Mouse (Mus musculus) midbrain, embryonic 11.5 days (tissue): ENCODE results near the gene Stk26. TPM values are rescaled to one million over a fixed set of nuclear protein-coding genes. Genes with fewer than 3 reads are reported as not detected.

Experiments
- ATAC-seq: fragments of 200-750 bp; cut with Nextera tagmentation; 2 replicates; pipeline ENCODE4 v1.8.0; 2017; ENCODE audit warnings: moderate TSS enrichment, moderate library complexity; ENCODE audit not compliant: low FRiP score
- DNase-seq: peaks from one replicate; pipeline ENCODE4 v3.0.0; 2015; ENCODE audit warnings: low spot score; ENCODE audit errors: missing footprints
- H3K27ac ChIP-seq: fragments of 300-500 bp; sonication (generic); 2 replicates; pipeline ENCODE4 v1.5.1; 2014; ENCODE audit warnings: low read depth, low read length
- H3K27me3 ChIP-seq: fragments of 300-500 bp; sonication (generic); 2 replicates; pipeline ENCODE4 v1.6.1; 2014; ENCODE audit warnings: mild to moderate bottlenecking, low read length, moderate library complexity, mixed read lengths; ENCODE audit not compliant: control insufficient read depth, insufficient read depth
- H3K36me3 ChIP-seq: fragments of 300-500 bp; sonication (generic); 2 replicates; pipeline ENCODE4 v1.6.1; 2014; ENCODE audit warnings: mild to moderate bottlenecking, low read length, moderate library complexity, mixed read lengths; ENCODE audit not compliant: control insufficient read depth, insufficient read depth
- H3K4me1 ChIP-seq: fragments of 300-500 bp; sonication (generic); 2 replicates; pipeline ENCODE4 v1.6.1; 2014; ENCODE audit warnings: low read length; ENCODE audit not compliant: control insufficient read depth, insufficient read depth
- H3K4me2 ChIP-seq: fragments of 300-500 bp; sonication (generic); 2 replicates; pipeline ENCODE4 v1.6.1; 2014; ENCODE audit warnings: mild to moderate bottlenecking, moderate library complexity
- H3K4me3 ChIP-seq: fragments of 300-500 bp; sonication (generic); 2 replicates; pipeline ENCODE4 v1.5.1; 2014; ENCODE audit warnings: low read depth, low read length
- H3K9ac ChIP-seq: fragments of 300-500 bp; sonication (generic); 2 replicates; pipeline ENCODE4 v1.6.1; 2014; ENCODE audit warnings: low read length
- H3K9me3 ChIP-seq: fragments of 300-500 bp; sonication (generic); 2 replicates; pipeline ENCODE4 v1.6.1; 2016; ENCODE audit warnings: low read length; ENCODE audit not compliant: control insufficient read depth
- WGBS: fragments of 180-500 bp; shearing (Covaris S2); extraction: QIAGEN DNeasy Blood & Tissue Kit; methylation state at CpG from one replicate; pipeline ENCODE4 v1.1.7; 2014; 5-methylcytosine and 5-hydroxymethylcytosine counted together
- polyA plus RNA-seq: library from polyadenylated mRNA; unstranded; fragments of >200 nt; fragmentation: Nextera tagmentation; extraction: Ambion mirVana; gene quantifications from 2 replicates; pipeline ENCODE4 v1.2.1, GENCODE M21; 2014

Gene Stk26
- polyA plus RNA-seq: 0.51 and 0.68 TPM in 2 replicates

DNA sequence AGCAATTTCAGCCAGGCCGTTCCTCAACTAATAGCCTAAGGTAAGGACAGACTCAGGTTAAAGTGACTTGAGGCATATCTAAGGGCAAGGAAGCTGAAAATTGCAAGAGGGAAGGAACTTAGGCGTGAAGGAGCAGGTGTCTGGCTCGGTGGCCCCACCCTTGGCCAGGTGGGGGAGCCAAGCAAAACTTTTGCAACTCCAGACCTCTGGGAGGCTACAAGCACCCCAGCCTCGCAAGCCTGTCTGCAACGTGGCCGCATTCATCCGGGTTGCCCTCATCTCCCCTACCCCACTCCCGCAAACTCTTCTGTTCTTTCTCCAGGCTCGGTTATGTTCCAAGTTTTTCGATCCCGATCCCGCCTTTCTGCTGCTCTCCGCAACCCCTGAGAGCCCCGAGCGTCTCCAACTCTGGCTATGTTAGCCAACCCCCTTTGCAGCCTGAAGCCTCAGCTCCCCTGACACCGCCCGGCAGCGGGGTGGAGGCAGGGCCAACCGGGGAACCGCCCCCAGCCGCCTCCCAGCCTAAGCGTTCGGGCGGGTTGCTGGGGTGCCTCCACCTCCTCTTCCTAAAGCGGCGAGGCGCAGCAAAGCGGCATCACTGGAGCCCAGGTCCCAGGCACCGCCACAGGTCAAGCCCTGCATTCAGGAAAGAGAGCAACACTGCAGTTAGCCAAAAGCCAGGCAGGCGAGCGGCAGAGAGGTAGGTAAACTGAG is at the start of gene Stk26:
Gene Stk26, plus strand, starts transcription at position 201 of the 714 bp plus-strand sequence.
- Histone ChIP-seq H3K4me3 (peak within 1 kb of the TSS; percentile 36), H3K9me3 (no peaks in the 10 kb centered on the region), H3K36me3 (no peaks in the 10 kb centered on the region), H3K27me3 (peaks cover 4% of the 10 kb centered on the region), H3K4me1 (0 out of 2 replicates have a peak, but pooled peaks cover 2% of the 10 kb centered on the region), H3K27ac (no peak within 1 kb of the TSS), H3K4me2 (peak within 1 kb of the TSS; percentile 65), H3K9ac (0 out of 2 replicates have a peak within 1 kb of the TSS, but pooled peaks have one; percentile 30)
- ATAC-seq (peak; percentile 84), DNase-seq (peak; percentile 90)
- 18% methylated on average over 28 of the region's 31 CpGs for WGBS

DNA sequence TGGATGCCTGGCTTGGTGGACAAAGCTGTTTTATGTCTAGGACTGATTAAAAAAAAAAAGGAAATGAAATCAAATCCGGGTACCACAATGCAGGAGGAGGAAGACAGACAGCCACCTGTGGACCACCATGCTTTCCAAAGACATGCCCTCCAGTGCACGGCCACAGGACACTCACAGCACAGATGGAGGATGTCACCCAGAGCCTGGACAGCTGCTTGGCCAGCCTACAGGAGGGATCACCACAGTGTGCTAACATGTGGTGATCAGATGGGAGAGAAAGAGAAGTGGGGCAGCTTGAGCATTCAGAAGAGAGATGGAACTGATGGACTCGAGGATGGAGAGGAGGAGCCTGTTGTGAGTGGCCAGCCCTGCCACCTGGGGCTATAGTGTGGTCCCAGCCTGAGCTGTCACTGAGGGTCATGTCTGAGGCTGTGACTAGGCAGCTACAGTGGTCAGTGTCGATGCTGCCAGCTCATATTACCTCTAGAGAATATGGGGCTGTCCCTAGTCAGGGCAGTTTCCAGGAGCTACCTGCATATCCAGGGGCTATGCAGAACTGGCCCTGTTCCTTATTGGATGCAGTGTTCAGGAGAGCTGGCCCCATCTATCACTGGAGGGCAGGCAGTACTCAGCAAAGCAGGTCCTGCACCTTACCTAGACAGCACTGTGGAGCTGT is 47.7 kb upstream of the Stk26 start:
- Histone ChIP-seq H3K4me2 (no peak overlapping the region), H3K4me3 (no peak overlapping the region), H3K27ac (no peak overlapping the region), H3K9me3 (no peaks in the 10 kb centered on the region), H3K9ac (no peak overlapping the region), H3K36me3 (no peaks in the 10 kb centered on the region), H3K27me3 (peaks cover 26% of the 10 kb centered on the region), H3K4me1 (no peaks in the 10 kb centered on the region)
- DNase-seq (no peak), ATAC-seq (no peak)
- 53% methylated on average over 4 of the region's 4 CpGs for WGBS

DNA sequence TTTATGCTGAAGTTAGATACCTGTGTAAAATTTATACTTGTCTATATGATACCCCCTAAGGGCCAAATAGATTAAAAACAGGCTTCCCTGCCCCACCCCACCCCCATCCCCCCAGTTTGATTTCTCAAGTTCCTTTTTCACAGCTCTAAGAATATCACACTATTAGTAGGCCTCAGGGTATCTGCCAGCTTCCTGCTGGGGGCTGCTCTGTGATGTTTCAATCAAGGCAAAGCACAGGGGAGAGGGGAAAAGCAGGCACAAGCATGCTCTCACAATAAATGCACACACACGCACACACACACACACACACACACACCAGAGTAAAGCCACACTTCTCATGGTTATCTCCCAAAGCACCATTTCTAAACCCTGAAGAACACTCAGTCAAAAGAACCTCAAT is 43.0 kb upstream of the Stk26 start:
- H3K9me3 ChIP-seq: no peaks in the 10 kb centered on the region
- H3K4me2 ChIP-seq: no peak overlapping the region
- H3K27ac ChIP-seq: no peak overlapping the region
- no peak for DNase-seq
- no peak overlapping the region for H3K4me3 ChIP-seq
- peaks cover 5% of the 10 kb centered on the region; the same call in 1 of the 2 replicates for H3K4me1 ChIP-seq
- H3K36me3 ChIP-seq: no peaks in the 10 kb centered on the region
- H3K27me3 ChIP-seq: peaks cover 26% of the 10 kb centered on the region
- WGBS: 50% methylated on average over 1 of the region's 1 CpGs
- no peak for ATAC-seq
- no peak overlapping the region for H3K9ac ChIP-seq

DNA sequence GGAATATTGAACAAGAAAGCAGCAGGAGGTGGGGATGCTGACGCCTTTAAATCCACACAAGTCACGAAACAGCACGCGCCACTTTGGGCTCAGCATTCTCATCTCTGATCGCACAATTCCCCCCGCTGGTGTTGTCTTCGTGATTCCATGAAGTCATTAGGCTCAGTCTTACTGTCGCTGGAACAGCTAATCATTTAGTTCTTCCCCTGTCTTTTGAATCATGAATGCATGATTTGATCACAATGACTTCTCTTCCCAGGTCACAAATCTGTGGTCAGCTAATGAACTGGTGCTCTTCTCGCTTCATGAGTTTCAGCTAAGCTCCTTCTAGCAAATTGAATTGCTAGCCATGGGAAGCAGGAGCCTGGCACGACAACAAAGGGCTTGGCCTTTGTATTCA is 42.3 kb upstream of the Stk26 start:
- peak; percentile 38; the same call in 1 of the 2 replicates for ATAC-seq
- H3K4me2 ChIP-seq: no peak overlapping the region
- no peak overlapping the region for H3K27ac ChIP-seq
- H3K9ac ChIP-seq: no peak overlapping the region
- no peaks in the 10 kb centered on the region for H3K36me3 ChIP-seq
- peaks cover 5% of the 10 kb centered on the region; the same call in 1 of the 2 replicates for H3K4me1 ChIP-seq
- H3K4me3 ChIP-seq: no peak overlapping the region
- 36% methylated on average over 10 of the region's 10 CpGs for WGBS
- DNase-seq: no peak
- peaks cover 23% of the 10 kb centered on the region for H3K27me3 ChIP-seq
- no peaks in the 10 kb centered on the region for H3K9me3 ChIP-seq

DNA sequence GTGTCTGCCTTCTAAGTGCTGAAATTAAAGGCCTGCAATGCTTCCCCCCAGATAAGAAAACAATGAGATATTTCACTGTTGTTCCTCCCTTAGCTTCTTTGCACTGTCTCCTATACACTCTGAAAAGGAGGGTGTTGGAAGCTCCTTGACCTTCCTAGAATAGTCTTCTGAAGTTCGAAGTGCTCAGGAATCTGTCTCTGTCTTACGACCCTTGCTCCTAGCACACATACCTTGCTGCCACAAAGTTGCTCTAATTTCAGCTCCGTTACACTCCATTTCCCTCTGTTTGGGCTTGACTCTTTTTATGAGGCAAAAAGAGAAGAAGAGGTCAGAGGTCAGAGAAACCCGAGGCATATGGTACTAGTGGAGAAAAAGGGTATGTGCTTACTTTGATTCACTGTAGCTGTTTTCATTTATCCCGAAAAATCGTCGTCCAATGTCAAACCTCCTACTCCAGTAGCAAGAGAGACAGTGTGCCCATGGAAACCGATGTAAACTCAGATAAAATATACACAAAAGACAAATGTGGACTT is 41.1 kb upstream of the Stk26 start:
- Histone ChIP-seq H3K27me3 (peaks cover 17% of the 10 kb centered on the region), H3K9ac (no peak overlapping the region), H3K4me2 (no peak overlapping the region), H3K4me3 (no peak overlapping the region), H3K27ac (no peak overlapping the region), H3K4me1 (peaks cover 5% of the 10 kb centered on the region; the same call in 1 of the 2 replicates), H3K9me3 (no peaks in the 10 kb centered on the region), H3K36me3 (no peaks in the 10 kb centered on the region)
- DNase-seq (no peak), ATAC-seq (no peak)
- 54% methylated on average over 8 of the region's 8 CpGs for WGBS

DNA sequence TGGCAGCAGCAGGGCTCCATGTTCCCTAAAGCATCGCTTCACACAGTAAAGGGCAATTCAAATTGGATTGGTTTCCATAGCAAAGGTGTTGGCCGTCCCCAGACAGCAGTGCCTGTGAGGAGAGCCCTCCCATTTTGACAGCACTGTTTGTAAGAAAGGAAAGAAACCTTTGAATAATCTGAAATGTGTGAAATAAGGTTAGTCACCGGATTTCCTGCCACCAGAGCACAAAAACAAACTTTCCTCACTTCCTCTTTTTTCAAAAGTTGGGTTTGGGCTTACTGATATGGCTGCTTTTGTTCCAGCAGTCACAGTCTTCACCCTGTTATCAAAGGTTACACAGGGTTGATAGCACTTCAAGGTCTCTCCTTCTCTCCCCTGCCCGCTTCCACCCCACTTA is 35.2 kb upstream of the Stk26 start:
- H3K9ac ChIP-seq: no peak overlapping the region
- H3K4me1 ChIP-seq: no peaks in the 10 kb centered on the region
- H3K36me3 ChIP-seq: no peaks in the 10 kb centered on the region
- H3K4me2 ChIP-seq: no peak overlapping the region
- no peak for ATAC-seq
- H3K9me3 ChIP-seq: no peaks in the 10 kb centered on the region
- DNase-seq: no peak
- no peak overlapping the region for H3K27ac ChIP-seq
- peaks cover 3% of the 10 kb centered on the region for H3K27me3 ChIP-seq
- WGBS: 42% methylated on average over 4 of the region's 4 CpGs
- H3K4me3 ChIP-seq: no peak overlapping the region

DNA sequence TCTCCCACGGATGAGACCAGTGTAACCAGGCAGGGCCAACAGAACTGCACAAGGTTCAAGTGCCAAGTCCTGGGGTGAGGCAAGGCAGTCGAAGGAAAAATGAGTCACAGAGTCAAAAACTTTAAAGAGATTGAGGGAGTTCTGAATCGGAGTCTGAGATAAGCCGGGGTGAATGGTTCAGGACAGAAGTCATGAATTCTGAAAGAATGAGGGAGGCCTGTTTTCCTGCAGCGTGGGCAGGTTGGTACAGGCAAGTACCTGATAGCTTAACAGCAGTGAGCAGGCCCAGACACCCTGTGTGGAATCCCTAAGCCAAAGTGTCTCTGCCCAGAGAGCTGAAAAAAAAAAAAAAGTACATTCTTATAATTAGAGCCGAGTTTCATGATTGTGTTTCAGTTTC is 17.0 kb upstream of the Stk26 start:
- WGBS: 74% methylated on average over 6 of the region's 6 CpGs
- DNase-seq (no peak), ATAC-seq (no peak)
- no peaks in the 10 kb centered on the region; the same call in none of the 2 replicates for H3K27me3 ChIP-seq
- no peak overlapping the region for H3K27ac ChIP-seq
- H3K4me3 ChIP-seq: no peak overlapping the region
- no peaks in the 10 kb centered on the region for H3K9me3 ChIP-seq
- H3K4me2 ChIP-seq: no peak overlapping the region
- no peak overlapping the region for H3K9ac ChIP-seq
- no peaks in the 10 kb centered on the region for H3K36me3 ChIP-seq
- H3K4me1 ChIP-seq: no peaks in the 10 kb centered on the region

DNA sequence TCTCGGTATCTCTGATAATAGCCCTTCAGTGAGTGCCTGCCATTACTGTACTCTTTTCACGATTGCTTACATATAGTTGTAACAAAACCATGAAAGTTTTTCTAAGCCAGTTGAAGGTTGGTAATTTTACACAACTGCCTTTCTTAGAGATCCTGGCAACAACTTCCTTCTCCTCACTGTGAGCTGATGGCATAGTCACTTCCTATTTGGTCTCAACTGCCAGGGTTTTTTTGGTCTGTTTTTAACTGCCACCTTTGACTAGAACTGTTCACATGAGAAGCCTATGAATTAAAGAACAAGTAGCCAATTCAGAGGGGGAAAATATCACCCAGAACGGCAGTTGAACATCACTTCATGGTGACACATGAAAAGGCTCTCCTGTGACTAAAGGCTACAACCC is 5.3 kb upstream of the Stk26 start:
- Histone ChIP-seq H3K4me1 (no peaks in the 10 kb centered on the region), H3K9me3 (no peaks in the 10 kb centered on the region), H3K27ac (no peak overlapping the region), H3K9ac (no peak overlapping the region), H3K27me3 (no peaks in the 10 kb centered on the region; the same call in none of the 2 replicates), H3K4me3 (no peak overlapping the region), H3K4me2 (no peak overlapping the region), H3K36me3 (no peaks in the 10 kb centered on the region)
- ATAC-seq (no peak), DNase-seq (no peak)
- 84% methylated on average over 3 of the region's 3 CpGs for WGBS
